Mouse (Mus musculus) intestine, postnatal 0 days (tissue): ENCODE data around the gene Emc10. TPM values are rescaled to one million over a fixed set of nuclear protein-coding genes. Genes with fewer than 3 reads are reported as not detected.
A peak's percentile ranks its signal among the peaks of the same experiment; 100 is the strongest.

Source experiments
- ATAC-seq: fragments of 200-750 bp; cut with Nextera tagmentation; 2 replicates; pipeline ENCODE4 v1.8.0; 2017; ENCODE audit warnings: mild to moderate bottlenecking, moderate TSS enrichment, moderate library complexity
- H3K27ac ChIP-seq: fragments of 300-500 bp; sonication (generic); 2 replicates; pipeline ENCODE4 v1.5.1; 2014; ENCODE audit warnings: mild to moderate bottlenecking, low read depth, low read length, moderate library complexity
- H3K27me3 ChIP-seq: fragments of 300-500 bp; sonication (generic); replicated peaks from 2 replicates; pipeline ENCODE4 v1.6.1; 2014; ENCODE audit warnings: low read length, mixed read lengths; ENCODE audit not compliant: control insufficient read depth, insufficient read depth
- H3K36me3 ChIP-seq: fragments of 300-500 bp; sonication (generic); 2 replicates; pipeline ENCODE4 v1.6.1; 2014; ENCODE audit warnings: mild to moderate bottlenecking, moderate library complexity; ENCODE audit not compliant: control insufficient read depth, insufficient read depth
- H3K4me1 ChIP-seq: fragments of 300-500 bp; sonication (generic); replicated peaks from 2 replicates; pipeline ENCODE4 v1.6.1; 2014; ENCODE audit warnings: antibody characterized with exemption, low read length, mixed read lengths; ENCODE audit not compliant: control insufficient read depth, insufficient read depth
- H3K4me2 ChIP-seq: fragments of 300-500 bp; sonication (generic); replicated peaks from 2 replicates; pipeline ENCODE4 v1.6.1; 2014; ENCODE audit warnings: low read depth, mild to moderate bottlenecking, moderate library complexity
- H3K4me3 ChIP-seq: fragments of 300-500 bp; sonication (generic); 2 replicates; pipeline ENCODE4 v1.5.1; 2014; ENCODE audit warnings: low read depth, low read length
- H3K9ac ChIP-seq: fragments of 300-500 bp; sonication (generic); 2 replicates; pipeline ENCODE4 v1.6.1; 2014; ENCODE audit warnings: mild to moderate bottlenecking, low read depth, low read length
- H3K9me3 ChIP-seq: fragments of 300-500 bp; sonication (generic); 2 replicates; pipeline ENCODE4 v1.6.1; 2016; ENCODE audit warnings: mixed run types; ENCODE audit not compliant: control insufficient read depth
- CTCF ChIP-seq: sonication (generic); IDR thresholded peaks from 2 replicates; pipeline ENCODE4 v1.5.1; 2016; ENCODE audit warnings: low read depth, mild to moderate bottlenecking, control low read depth, antibody characterized with exemption, moderate library complexity
- WGBS: fragments of 180-500 bp; shearing (Covaris S2); extraction: QIAGEN DNeasy Blood & Tissue Kit; methylation state at CpG from one replicate; pipeline ENCODE4 v1.1.7; 2014; 5-methylcytosine and 5-hydroxymethylcytosine counted together
- polyA plus RNA-seq: library from polyadenylated mRNA; unstranded; fragments of >200 nt; fragmentation: Nextera tagmentation; extraction: Ambion mirVana; gene quantifications from 2 replicates; pipeline ENCODE4 v1.2.1, GENCODE M21; 2015

Gene Emc10
- polyA plus RNA-seq, 1 experiment from 2014 or later, result 74.8 TPM

DNA sequence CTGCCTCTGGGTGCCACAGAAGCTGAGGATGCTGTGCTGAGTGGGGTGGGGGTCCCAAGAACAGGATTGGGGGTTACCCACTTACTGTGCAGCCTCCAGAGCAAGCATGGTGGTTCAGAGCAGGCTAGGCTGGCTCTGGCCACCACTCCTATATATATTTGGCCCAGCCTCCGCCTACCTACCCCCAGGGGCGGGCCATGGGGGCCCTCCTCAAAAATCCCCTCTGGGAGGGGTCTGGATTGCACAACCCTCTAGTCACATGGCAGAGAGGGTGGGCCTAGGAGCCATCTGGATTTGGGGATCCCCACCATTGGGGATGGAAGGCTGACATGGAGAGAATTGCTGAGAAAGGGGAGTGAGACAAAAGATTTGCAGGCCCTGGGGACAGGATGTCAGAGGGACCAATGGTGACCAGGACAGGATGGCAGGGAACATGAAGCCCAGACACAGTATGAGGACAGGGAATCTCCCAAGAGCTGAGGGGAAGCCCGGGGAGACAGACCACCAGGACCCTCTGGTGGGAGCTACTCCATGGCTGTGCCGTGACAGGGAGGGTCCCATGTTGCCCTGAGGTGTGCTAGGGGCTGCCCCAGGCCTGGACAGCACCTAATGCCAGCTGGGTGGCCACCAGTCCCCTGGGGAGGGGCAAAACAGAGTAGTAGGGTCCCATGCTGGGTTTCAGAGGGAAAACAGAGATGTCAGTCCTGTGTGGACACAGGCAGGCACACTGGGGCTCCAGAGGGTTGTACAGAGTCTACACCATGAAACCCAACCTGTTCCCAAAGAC, 35.8 kb upstream of the Emc10 start, which contains the start of gene Spib:
Spib (minus strand) TSS at position 126 of the 787 bp plus-strand sequence.
- no peak for ATAC-seq
- no peak within 1 kb of the TSS for H3K4me3 ChIP-seq
- H3K27ac ChIP-seq, result no peak within 1 kb of the TSS

DNA sequence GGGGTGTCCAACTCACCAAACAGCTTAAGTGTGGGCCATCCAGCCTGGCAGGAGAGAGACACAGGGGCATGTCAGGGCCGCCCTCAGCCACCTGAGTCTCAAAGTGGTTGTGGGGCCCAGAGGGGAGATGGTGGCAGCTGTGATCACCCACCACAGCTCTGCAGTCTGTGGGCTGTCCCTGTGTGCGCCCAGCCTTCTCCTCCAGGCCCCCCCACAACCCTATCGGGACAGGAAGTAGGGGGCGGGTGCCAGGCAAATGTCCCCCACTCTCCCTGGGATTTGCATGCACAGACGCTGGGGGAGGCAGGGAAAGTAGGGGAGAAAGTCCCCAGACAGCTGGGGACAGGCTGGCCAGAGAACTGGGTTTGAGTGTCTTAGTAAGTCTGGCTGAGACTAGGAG, 34.9 kb upstream of the Emc10 start:
- no peak overlapping the region for H3K4me2 ChIP-seq
- no peak overlapping the region for H3K9ac ChIP-seq
- no peak overlapping the region for H3K27ac ChIP-seq
- ATAC-seq, result no peak
- H3K4me3 ChIP-seq, result no peak overlapping the region
- H3K36me3 ChIP-seq, result peaks cover 5% of the 10 kb centered on the region; the same call in 1 of the 2 replicates
- no peaks in the 10 kb centered on the region for H3K27me3 ChIP-seq
- no peaks in the 10 kb centered on the region for H3K9me3 ChIP-seq
- no peak for TF ChIP-seq CTCF
- WGBS, result 35% methylated on average over 5 of the region's 5 CpGs
- peaks cover 3% of the 10 kb centered on the region; the same call in 1 of the 2 replicates for H3K4me1 ChIP-seq

More for the DNA sequence above, 35.8 kb upstream of the Emc10 start, which contains the start of gene Spib:
- WGBS, result 86% methylated on average over 4 of the region's 4 CpGs
- TF ChIP-seq CTCF, result no peak
- Histone ChIP-seq H3K36me3 (peaks cover 15% of the 10 kb centered on the region), H3K27me3 (no peaks in the 10 kb centered on the region), H3K4me2 (peak within 1 kb of the TSS; percentile 30; the same call in 1 of the 2 replicates), H3K4me1 (peaks cover 3% of the 10 kb centered on the region; the same call in 1 of the 2 replicates), H3K9ac (no peak within 1 kb of the TSS), H3K9me3 (no peaks in the 10 kb centered on the region)

DNA sequence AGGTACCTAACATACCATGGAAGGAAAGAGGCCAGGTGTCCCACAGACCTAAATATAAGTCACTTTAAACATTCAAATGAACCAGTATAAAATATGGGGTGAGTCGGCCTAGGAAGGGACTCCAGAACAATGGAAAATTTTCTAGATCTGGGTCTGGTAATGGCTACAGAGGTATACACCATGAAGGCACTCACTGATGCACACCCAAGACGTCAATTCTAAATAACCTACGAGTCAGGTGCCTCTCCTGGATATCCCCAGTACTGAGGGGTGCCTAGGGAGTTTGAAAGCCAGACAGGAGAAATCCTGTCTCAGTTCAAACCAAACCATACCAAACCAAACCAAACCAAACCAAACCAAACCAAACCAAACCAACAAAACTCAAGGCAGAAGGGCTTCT, 34.2 kb upstream of the Emc10 start:
- whole genome bisulfite sequencing, result 79% methylated on average over 3 of the region's 3 CpGs
- Histone ChIP-seq H3K9me3 (no peaks in the 10 kb centered on the region), H3K27ac (no peak overlapping the region), H3K4me3 (no peak overlapping the region), H3K4me2 (no peak overlapping the region), H3K36me3 (peaks cover 1% of the 10 kb centered on the region; the same call in 1 of the 2 replicates), H3K4me1 (peaks cover 3% of the 10 kb centered on the region; the same call in 1 of the 2 replicates), H3K27me3 (no peaks in the 10 kb centered on the region), H3K9ac (no peak overlapping the region)
- ATAC-seq, result no peak
- TF ChIP-seq CTCF, result no peak

DNA sequence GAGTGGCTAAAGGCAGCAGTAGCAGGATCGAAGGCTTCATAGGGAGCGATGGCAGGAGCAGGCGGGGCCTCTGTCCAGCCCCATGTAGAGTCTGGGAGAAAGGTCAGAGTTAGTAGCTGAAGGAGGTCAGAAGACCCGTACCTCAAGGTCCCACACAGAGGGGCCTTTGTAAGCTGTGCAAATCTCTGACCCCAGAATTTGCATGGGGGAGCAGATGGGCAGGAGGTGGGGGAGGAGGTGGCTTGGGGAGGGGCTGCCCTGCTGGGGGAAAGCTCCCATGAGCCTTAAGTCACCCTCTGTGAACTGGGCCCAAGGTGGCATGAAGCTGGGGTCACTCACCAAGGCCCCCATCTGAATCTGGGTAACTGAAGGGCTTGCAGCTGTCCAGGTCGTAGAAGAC, 33.2 kb upstream of the Emc10 start:
- H3K9ac ChIP-seq, result no peak overlapping the region
- no peaks in the 10 kb centered on the region for H3K36me3 ChIP-seq
- H3K4me1 ChIP-seq, result peaks cover 3% of the 10 kb centered on the region; the same call in 1 of the 2 replicates
- 72% methylated on average over 5 of the region's 5 CpGs for WGBS
- H3K27ac ChIP-seq, result no peak overlapping the region
- no peaks in the 10 kb centered on the region for H3K9me3 ChIP-seq
- peaks cover 4% of the 10 kb centered on the region; the same call in 1 of the 2 replicates for H3K27me3 ChIP-seq
- no peak overlapping the region for H3K4me3 ChIP-seq
- ATAC-seq, result no peak
- no peak overlapping the region for H3K4me2 ChIP-seq
- TF ChIP-seq CTCF, result no peak

DNA sequence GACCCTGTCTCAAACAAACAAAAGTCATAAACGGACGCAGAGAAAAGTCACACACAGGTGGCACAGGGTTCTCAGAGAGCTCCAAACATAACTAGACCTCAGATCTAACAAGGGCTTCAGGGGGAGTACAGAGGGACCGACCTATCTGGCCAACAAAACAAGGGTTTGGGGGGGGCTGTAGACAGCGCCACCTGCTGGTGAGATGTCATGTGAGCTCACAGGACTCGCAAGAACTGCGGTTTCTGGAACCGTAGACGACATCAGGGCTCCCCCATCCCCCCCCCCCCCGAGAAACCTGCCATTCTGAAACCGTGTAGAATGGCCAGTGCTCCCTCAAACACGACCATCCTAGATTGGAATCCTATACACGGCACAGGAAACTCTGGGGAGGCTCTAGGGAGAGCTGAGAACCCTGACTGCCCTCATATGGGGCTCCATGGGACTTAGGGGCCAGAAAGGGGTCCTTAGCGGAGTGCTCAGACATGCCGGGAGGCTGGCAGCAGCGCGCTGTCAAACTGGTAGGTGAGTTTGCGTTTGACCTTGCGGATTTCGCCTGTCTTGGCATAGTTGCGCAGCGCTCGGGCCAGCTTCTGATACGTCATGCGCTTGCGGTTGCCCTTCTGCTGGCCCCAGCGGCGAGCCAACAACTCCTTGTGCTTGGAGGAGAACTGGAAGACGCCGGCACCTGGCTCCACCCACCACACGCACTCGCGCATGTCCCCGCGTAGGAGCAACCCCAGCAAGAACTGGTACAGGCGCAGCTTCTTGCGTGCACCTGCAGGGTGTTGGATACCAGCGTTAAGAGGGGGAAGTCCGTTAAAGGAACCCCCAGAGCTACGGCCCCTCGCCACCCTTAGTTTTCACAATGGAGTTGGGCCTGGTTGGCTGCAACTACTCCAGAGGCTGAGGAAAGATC, 31.4 kb upstream of the Emc10 start:
- Histone ChIP-seq H3K4me3 (peak overlapping the region; percentile 38), H3K9ac (peak overlapping the region; percentile 54), H3K4me1 (peaks cover 3% of the 10 kb centered on the region; the same call in 1 of the 2 replicates), H3K4me2 (peak overlapping the region; percentile 89), H3K9me3 (no peaks in the 10 kb centered on the region), H3K27ac (peak overlapping the region; percentile 35; the same call in 1 of the 2 replicates), H3K27me3 (peaks cover 8% of the 10 kb centered on the region), H3K36me3 (no peaks in the 10 kb centered on the region)
- peak; percentile 87 for TF ChIP-seq CTCF
- ATAC-seq, result peak; percentile 58
- 4% methylated on average over 40 of the region's 40 CpGs for WGBS
